In genomic region chr7:144217192-144217591, GRCm38 (mm10) we compare ENCODE assay signal across 9 mouse cellular contexts.
DNase-seq lines count a peak whose midpoint lies in the region; ATAC-seq and TF ChIP-seq lines count a peak whose summit lies in the region.
"Had no signal": no experiment of that assay in that cellular context is flagged by ENCODE, and none has a peak within 500 bp of the region (broad histone marks: within the 10 kb centered on the region; RNA-seq: fewer than 3 reads in every experiment).

No protein-coding gene starts in this region.

- no peak overlapping the region for H3K4me3 ChIP-seq in ES-E14 (ENCODE audit: insufficient read depth in 1 of 2, low read depth in 1 of 2, low read length in 2 of 2, poor library complexity in 1 of 2, severe bottlenecking in 1 of 2)
- no peak overlapping the region for H3K4me3 ChIP-seq in forebrain, embryonic 16.5 days (replicated peaks; ENCODE audit: low read length)
- H3K4me3 ChIP-seq in liver, embryonic 14.5 days (ENCODE audit: insufficient read depth in 1 of 2, low read depth in 2 of 2, low read length in 2 of 2), result no peak overlapping the region
- H3K4me3 ChIP-seq: heart, embryonic 13.5 days had no signal

- peak; percentile 91 for TF ChIP-seq CTCF in liver, embryonic 14.5 days (IDR thresholded peaks at IDR 0.05; ENCODE audit: low read depth)

- H3K9me3 ChIP-seq in ES-E14 (ENCODE audit: control insufficient read depth, insufficient read depth, low read depth, low read length), result no peaks in the 10 kb centered on the region
- H3K9me3 ChIP-seq in forebrain, embryonic 16.5 days (ENCODE audit: control insufficient read depth, low read length), result no peaks in the 10 kb centered on the region
- H3K9me3 ChIP-seq in liver, embryonic 14.5 days (ENCODE audit: control insufficient read depth, low read length), result no peaks in the 10 kb centered on the region

- no peaks in the 10 kb centered on the region for H3K4me1 ChIP-seq in ES-E14 (ENCODE audit: control insufficient read depth in 2 of 2, insufficient read depth in 2 of 2, low read length in 2 of 2, poor library complexity in 1 of 2)
- H3K4me1 ChIP-seq in forebrain, embryonic 16.5 days (replicated peaks; ENCODE audit: control insufficient read depth, insufficient read depth, low read length), result no peaks in the 10 kb centered on the region
- H3K4me1 ChIP-seq in liver, embryonic 14.5 days (replicated peaks; ENCODE audit: control insufficient read depth in 2 of 2, insufficient read depth in 2 of 2, low read length in 1 of 2), result no peaks in the 10 kb centered on the region
- H3K4me1 ChIP-seq: heart, embryonic 13.5 days had no signal

- no peak overlapping the region for H3K9ac ChIP-seq in ES-E14 (ENCODE audit: insufficient read depth, low read depth, low read length, poor library complexity, severe bottlenecking)
- no peak overlapping the region for H3K9ac ChIP-seq in forebrain, embryonic 16.5 days (replicated peaks; ENCODE audit: low read depth, low read length)
- no peak overlapping the region for H3K9ac ChIP-seq in liver, embryonic 14.5 days (replicated peaks)
- H3K9ac ChIP-seq: heart, embryonic 13.5 days had no signal

- DNase-seq in 3134 (ENCODE audit: extremely low read depth, insufficient read length, low spot score), result peak; percentile 24
- peak; percentile 46 for DNase-seq in ES-E14 (ENCODE audit: low read depth, low spot score)
- DNase-seq in cerebellum, adult 18-20 months, result peak; percentile 74 to 77
- peak; percentile 54 for DNase-seq in induced T-regulatory cell, adult 2 months (ENCODE audit: low read depth)
- DNase-seq in liver, embryonic 14.5 days (ENCODE audit: low read depth in 3 of 3, low spot score in 3 of 3), result no peak
- peak; percentile 68 for DNase-seq in ovary, postnatal 36 days (ENCODE audit: low spot score)

- ATAC-seq in forebrain, embryonic 16.5 days, result peak; percentile 72; the same call in 1 of the 2 replicates
- ATAC-seq in liver, embryonic 14.5 days (ENCODE audit: insufficient read depth), result no peak
- ATAC-seq in inflammation-experienced regulatory T-cells, adult 6 months, result no peak

- no peak overlapping the region for H3K4me2 ChIP-seq in forebrain, embryonic 16.5 days (ENCODE audit: low read length)
- no peak overlapping the region for H3K4me2 ChIP-seq in liver, embryonic 14.5 days (ENCODE audit: low read depth)
- H3K4me2 ChIP-seq: heart, embryonic 13.5 days had no signal

- WGBS in forebrain, embryonic 16.5 days, result 5% methylated on average over 3 of the region's 3 CpGs
- 5% methylated on average over 3 of the region's 3 CpGs for whole genome bisulfite sequencing in liver, embryonic 14.5 days (ENCODE audit: insufficient replicate concordance)

- no peak for TF ChIP-seq EP300 in liver, embryonic 14.5 days (IDR thresholded peaks at IDR 0.05; ENCODE audit: low read depth)

- H3K27ac ChIP-seq in ES-E14 (ENCODE audit: insufficient read depth, low read depth, low read length, poor library complexity, severe bottlenecking), result no peak overlapping the region
- no peak overlapping the region for H3K27ac ChIP-seq in forebrain, embryonic 16.5 days (ENCODE audit: low read length)
- H3K27ac ChIP-seq in liver, embryonic 14.5 days, result no peak overlapping the region
- H3K27ac ChIP-seq: heart, embryonic 13.5 days had no signal

- H3K36me3 ChIP-seq in ES-E14 (ENCODE audit: control insufficient read depth, insufficient read depth, low read length, poor library complexity, severe bottlenecking), result no peaks in the 10 kb centered on the region
- no peaks in the 10 kb centered on the region for H3K36me3 ChIP-seq in forebrain, embryonic 16.5 days (ENCODE audit: control insufficient read depth, insufficient read depth)
- H3K36me3 ChIP-seq in liver, embryonic 14.5 days (replicated peaks; ENCODE audit: control insufficient read depth, insufficient read depth, low read depth), result no peaks in the 10 kb centered on the region
- H3K36me3 ChIP-seq: heart, embryonic 13.5 days had no signal

- no peaks in the 10 kb centered on the region for H3K27me3 ChIP-seq in forebrain, embryonic 16.5 days (replicated peaks; ENCODE audit: control insufficient read depth, insufficient read depth, low read length)
- H3K27me3 ChIP-seq in liver, embryonic 14.5 days (ENCODE audit: control insufficient read depth, insufficient read depth, low read length), result no peaks in the 10 kb centered on the region

- in situ Hi-C loops in ES-E14 (cut with MboI; ENCODE audit: low sequenced_read_pairs in 2 of 2, unreplicated experiment in 2 of 2), result loop anchor here in 1 of 2 experiments (10.0 kb wide), 1 partner anchor 208 kb away; no protein-coding TSS in a partner anchor

TF ChIP-seq in ES-E14, 5 proteins besides CTCF, POLR2A, EP300 and RAD21:
- TF ChIP-seq HCFC1 (IDR thresholded peaks at IDR 0.05; ENCODE audit: borderline replicate concordance, insufficient read depth, low read length) (no peak), ZC3H11A (IDR thresholded peaks at IDR 0.05; ENCODE audit: borderline replicate concordance, low read depth, low read length) (peak; percentile 83), CHD2 (IDR thresholded peaks at IDR 0.05; ENCODE audit: low read depth, low read length) (no peak)

Comparison
In these comparisons a context has a peak if more than half of its experiments do, and no peak if none do; other contexts are left out.
1. DNase-seq: peak in 3134 (single experiment), ES-E14 (single experiment), cerebellum, adult 18-20 months (2 of 2), induced T-regulatory cell, adult 2 months (single experiment) and ovary, postnatal 36 days (single experiment); none in liver, embryonic 14.5 days (0 of 3).